Mouse (Mus musculus): ENCODE data around the gene Mtap. TPM values are rescaled to one million over a fixed set of nuclear protein-coding genes. Genes with fewer than 3 reads are reported as not detected.

Mtap gene
- polyA plus RNA-seq, 1 experiment, result 66.0 TPM

DNA sequence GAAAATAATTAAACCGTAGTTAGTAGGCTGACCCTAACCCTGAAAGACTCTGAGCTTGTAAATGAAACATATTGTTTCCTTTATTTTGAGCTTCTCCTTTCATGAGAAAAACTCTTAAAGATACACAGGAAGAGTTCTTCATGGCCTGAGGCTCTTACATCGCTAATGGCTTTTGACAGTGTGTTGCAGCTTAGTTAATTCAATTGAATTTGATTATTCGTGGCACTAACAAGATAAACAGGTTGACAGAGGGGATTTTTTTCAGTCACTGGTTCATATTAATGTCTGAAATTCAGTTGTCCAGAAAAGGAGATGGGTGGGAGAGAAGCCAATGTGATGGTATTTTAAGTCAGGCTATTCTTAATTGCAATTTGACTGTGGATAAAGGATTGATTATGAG is 35.6 kb upstream of the Mtap start:
- TF ChIP-seq CTCF (IDR thresholded peaks at IDR 0.05; ENCODE audit: low read depth, low read length) (no peak), EP300 (IDR thresholded peaks at IDR 0.05; ENCODE audit: insufficient read depth, low read depth, low read length) (no peak)
- no peaks in the 10 kb centered on the region for H3K27me3 ChIP-seq (ENCODE audit: control insufficient read depth, insufficient read depth, low read length, poor library complexity, severe bottlenecking)
- no peak overlapping the region for H3K27ac ChIP-seq (ENCODE audit: insufficient read depth, low read length)
- no peaks in the 10 kb centered on the region for H3K9me3 ChIP-seq (replicated peaks; ENCODE audit: control insufficient read depth, insufficient read depth, low read length, poor library complexity, severe bottlenecking)
- H3K36me3 ChIP-seq (ENCODE audit: control insufficient read depth, insufficient read depth, low read length, poor library complexity, severe bottlenecking), result no peaks in the 10 kb centered on the region
- no peaks in the 10 kb centered on the region for H3K4me1 ChIP-seq (ENCODE audit: control insufficient read depth, insufficient read depth, low read length)
- no peak overlapping the region for H3K9ac ChIP-seq (ENCODE audit: low read depth, poor library complexity, severe bottlenecking)
- H3K4me3 ChIP-seq (ENCODE audit: low read depth, low read length), result no peak overlapping the region

DNA sequence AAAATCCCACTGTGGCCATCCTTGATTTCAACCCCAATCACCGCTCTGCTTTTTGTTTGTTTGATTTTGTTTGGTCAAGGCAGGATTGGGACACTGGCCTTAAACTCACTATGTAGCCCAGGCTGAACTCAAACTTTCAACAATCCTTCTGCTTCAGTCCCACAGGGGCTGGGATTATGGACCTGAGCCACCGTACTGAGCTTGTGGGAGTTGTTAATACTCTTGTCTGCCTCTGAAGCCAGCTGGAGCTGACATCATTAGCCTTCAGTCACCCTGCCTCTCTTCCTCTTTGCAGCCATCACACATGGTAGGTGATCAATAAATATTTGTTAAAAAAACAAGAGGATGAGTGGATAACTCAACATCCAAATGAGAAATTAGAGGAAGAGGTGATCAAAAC is 34.6 kb upstream of the Mtap start:
- Histone ChIP-seq H3K9me3 (replicated peaks; ENCODE audit: control insufficient read depth, insufficient read depth, low read length, poor library complexity, severe bottlenecking) (no peaks in the 10 kb centered on the region), H3K27ac (ENCODE audit: insufficient read depth, low read length) (no peak overlapping the region), H3K27me3 (ENCODE audit: control insufficient read depth, insufficient read depth, low read length, poor library complexity, severe bottlenecking) (no peaks in the 10 kb centered on the region), H3K9ac (ENCODE audit: low read depth, poor library complexity, severe bottlenecking) (no peak overlapping the region), H3K4me3 (ENCODE audit: low read depth, low read length) (no peak overlapping the region), H3K36me3 (ENCODE audit: control insufficient read depth, insufficient read depth, low read length, poor library complexity, severe bottlenecking) (no peaks in the 10 kb centered on the region), H3K4me1 (ENCODE audit: control insufficient read depth, insufficient read depth, low read length) (no peaks in the 10 kb centered on the region)
- TF ChIP-seq POLR2A (IDR thresholded peaks at IDR 0.05; ENCODE audit: insufficient read depth, low read length), result no peak
- TF ChIP-seq CTCF (IDR thresholded peaks at IDR 0.05; ENCODE audit: low read depth, low read length), result no peak
- TF ChIP-seq EP300 (IDR thresholded peaks at IDR 0.05; ENCODE audit: insufficient read depth, low read depth, low read length), result no peak

- no peak for TF ChIP-seq POLR2A (IDR thresholded peaks at IDR 0.05; ENCODE audit: insufficient read depth, low read length)
- no peak for TF ChIP-seq CTCF (IDR thresholded peaks at IDR 0.05; ENCODE audit: low read depth, low read length)
- TF ChIP-seq EP300 (IDR thresholded peaks at IDR 0.05; ENCODE audit: insufficient read depth, low read depth, low read length), result no peak
- Histone ChIP-seq H3K27ac (ENCODE audit: insufficient read depth, low read length) (no peak overlapping the region), H3K36me3 (ENCODE audit: control insufficient read depth, insufficient read depth, low read length, poor library complexity, severe bottlenecking) (no peaks in the 10 kb centered on the region), H3K4me3 (ENCODE audit: low read depth, low read length) (no peak overlapping the region), H3K9ac (ENCODE audit: low read depth, poor library complexity, severe bottlenecking) (no peak overlapping the region), H3K9me3 (replicated peaks; ENCODE audit: control insufficient read depth, insufficient read depth, low read length, poor library complexity, severe bottlenecking) (no peaks in the 10 kb centered on the region), H3K4me1 (ENCODE audit: control insufficient read depth, insufficient read depth, low read length) (no peaks in the 10 kb centered on the region), H3K27me3 (ENCODE audit: control insufficient read depth, insufficient read depth, low read length, poor library complexity, severe bottlenecking) (no peaks in the 10 kb centered on the region)
Measured at GRCm38 (mm10) chr4:89105486-89105885, 31.4 kb upstream of the Mtap start.

DNA sequence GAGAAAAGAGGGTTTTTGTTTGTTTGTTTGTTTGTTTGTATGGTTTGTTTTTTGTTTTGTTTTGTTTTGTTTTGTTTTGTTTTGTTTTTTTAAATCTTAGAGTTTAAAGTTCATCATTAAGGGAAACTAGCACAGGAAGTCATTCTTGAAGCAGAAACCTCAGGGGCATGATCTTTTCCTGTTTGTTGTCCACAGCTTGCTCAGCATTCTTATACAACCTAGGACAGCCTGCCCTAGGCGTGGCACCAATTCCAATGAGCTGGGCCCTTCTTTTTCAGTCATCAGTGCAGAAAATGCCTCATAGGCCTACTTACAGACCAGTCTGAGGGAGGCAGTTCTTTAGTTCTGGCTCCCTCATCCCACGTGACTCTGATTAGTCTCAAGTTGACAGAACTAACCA is 30.4 kb upstream of the Mtap start:
- no peak overlapping the region for H3K27ac ChIP-seq (ENCODE audit: insufficient read depth, low read length)

GRCm38 (mm10) chr4:89112168-89112710 is 24.7 kb upstream of the Mtap start:
- Histone ChIP-seq H3K27ac (ENCODE audit: insufficient read depth, low read length) (no peak overlapping the region), H3K4me1 (ENCODE audit: control insufficient read depth, insufficient read depth, low read length) (no peaks in the 10 kb centered on the region)
- TF ChIP-seq EP300 (IDR thresholded peaks at IDR 0.05; ENCODE audit: insufficient read depth, low read depth, low read length) (no peak), POLR2A (IDR thresholded peaks at IDR 0.05; ENCODE audit: insufficient read depth, low read length) (no peak), CTCF (IDR thresholded peaks at IDR 0.05; ENCODE audit: low read depth, low read length) (no peak)

More for the DNA sequence above, 30.4 kb upstream of the Mtap start:
- Histone ChIP-seq H3K9ac (ENCODE audit: low read depth, poor library complexity, severe bottlenecking) (no peak overlapping the region), H3K4me3 (ENCODE audit: low read depth, low read length) (no peak overlapping the region), H3K36me3 (ENCODE audit: control insufficient read depth, insufficient read depth, low read length, poor library complexity, severe bottlenecking) (no peaks in the 10 kb centered on the region), H3K27me3 (ENCODE audit: control insufficient read depth, insufficient read depth, low read length, poor library complexity, severe bottlenecking) (no peaks in the 10 kb centered on the region), H3K9me3 (replicated peaks; ENCODE audit: control insufficient read depth, insufficient read depth, low read length, poor library complexity, severe bottlenecking) (no peaks in the 10 kb centered on the region), H3K4me1 (ENCODE audit: control insufficient read depth, insufficient read depth, low read length) (no peaks in the 10 kb centered on the region)
- TF ChIP-seq EP300 (IDR thresholded peaks at IDR 0.05; ENCODE audit: insufficient read depth, low read depth, low read length) (no peak), POLR2A (IDR thresholded peaks at IDR 0.05; ENCODE audit: insufficient read depth, low read length) (no peak), CTCF (IDR thresholded peaks at IDR 0.05; ENCODE audit: low read depth, low read length) (no peak)

GRCm38 (mm10) chr4:89112782-89113181 is 24.1 kb upstream of the Mtap start:
- no peak overlapping the region for H3K9ac ChIP-seq (ENCODE audit: low read depth, poor library complexity, severe bottlenecking)
- H3K27me3 ChIP-seq (ENCODE audit: control insufficient read depth, insufficient read depth, low read length, poor library complexity, severe bottlenecking), result no peaks in the 10 kb centered on the region
- no peak overlapping the region for H3K27ac ChIP-seq (ENCODE audit: insufficient read depth, low read length)
- no peak overlapping the region for H3K4me3 ChIP-seq (ENCODE audit: low read depth, low read length)
- TF ChIP-seq CTCF (IDR thresholded peaks at IDR 0.05; ENCODE audit: low read depth, low read length) (no peak), EP300 (IDR thresholded peaks at IDR 0.05; ENCODE audit: insufficient read depth, low read depth, low read length) (no peak), POLR2A (IDR thresholded peaks at IDR 0.05; ENCODE audit: insufficient read depth, low read length) (no peak)
- H3K9me3 ChIP-seq (replicated peaks; ENCODE audit: control insufficient read depth, insufficient read depth, low read length, poor library complexity, severe bottlenecking), result no peaks in the 10 kb centered on the region
- H3K36me3 ChIP-seq (ENCODE audit: control insufficient read depth, insufficient read depth, low read length, poor library complexity, severe bottlenecking), result no peaks in the 10 kb centered on the region
- H3K4me1 ChIP-seq (ENCODE audit: control insufficient read depth, insufficient read depth, low read length), result no peaks in the 10 kb centered on the region

More at GRCm38 (mm10) chr4:89112168-89112710, 24.7 kb upstream of the Mtap start:
- Histone ChIP-seq H3K9me3 (replicated peaks; ENCODE audit: control insufficient read depth, insufficient read depth, low read length, poor library complexity, severe bottlenecking) (no peaks in the 10 kb centered on the region), H3K4me3 (ENCODE audit: low read depth, low read length) (no peak overlapping the region), H3K36me3 (ENCODE audit: control insufficient read depth, insufficient read depth, low read length, poor library complexity, severe bottlenecking) (no peaks in the 10 kb centered on the region), H3K27me3 (ENCODE audit: control insufficient read depth, insufficient read depth, low read length, poor library complexity, severe bottlenecking) (no peaks in the 10 kb centered on the region), H3K9ac (ENCODE audit: low read depth, poor library complexity, severe bottlenecking) (no peak overlapping the region)
